Comparison of ENCODE assay signal across 8 mouse cellular contexts in genomic region chr8:47851824-47852502, GRCm38 (mm10). TPM values are rescaled to one million over a fixed set of nuclear protein-coding genes. Genes with fewer than 3 reads are reported as not detected.
A peak's percentile ranks its signal among the peaks of the same experiment; 100 is the strongest.
DNase-seq lines count a peak whose midpoint lies in the region; ATAC-seq and TF ChIP-seq lines count a peak whose summit lies in the region.

No protein-coding gene starts in this region.

- H3K4me3 ChIP-seq in kidney, embryonic 15.5 days (replicated peaks): peak overlapping the region; percentile 4; the same call in 1 of the 2 replicates
- H3K4me3 ChIP-seq in heart, adult 2 months: peak overlapping the region; percentile 5; the same call in 1 of the 2 replicates

- no peak for TF ChIP-seq CTCF in heart, adult 2 months (IDR thresholded peaks at IDR 0.05)

- WGBS in kidney, embryonic 15.5 days: 41% methylated on average over 12 of the region's 12 CpGs
- 32% methylated on average over 12 of the region's 12 CpGs for WGBS in heart, adult 2 months

- no peaks in the 10 kb centered on the region for H3K27me3 ChIP-seq in kidney, embryonic 15.5 days
- no peaks in the 10 kb centered on the region for H3K27me3 ChIP-seq in heart, adult 2 months (ENCODE audit: control insufficient read depth, insufficient read depth, low read length)

- H3K4me2 ChIP-seq in kidney, embryonic 15.5 days: peak overlapping the region; percentile 40

- H3K9me3 ChIP-seq in kidney, embryonic 15.5 days (replicated peaks): no peaks in the 10 kb centered on the region

- H3K9ac ChIP-seq in kidney, embryonic 15.5 days: no peak overlapping the region
- peak overlapping the region; percentile 13; the same call in 1 of the 2 replicates for H3K9ac ChIP-seq in heart, adult 2 months (ENCODE audit: low read depth, low read length)

- intact Hi-C loops in heart, adult 2 months (cut with DNase I): no loop called here

- H3K36me3 ChIP-seq in kidney, embryonic 15.5 days: peaks cover 80% of the 10 kb centered on the region
- peaks cover 4% of the 10 kb centered on the region; the same call in 1 of the 2 replicates for H3K36me3 ChIP-seq in heart, adult 2 months (ENCODE audit: control insufficient read depth, insufficient read depth, low read length)

- peak; percentile 25; the same call in 1 of the 2 replicates for TF ChIP-seq POLR2A in heart, adult 2 months (IDR thresholded peaks at IDR 0.05; ENCODE audit: insufficient read depth, low read depth, low read length)

- 0 out of 2 replicates have a peak, but pooled peaks have one; percentile 44 for TF ChIP-seq EP300 in heart, adult 2 months (IDR thresholded peaks at IDR 0.05; ENCODE audit: insufficient read depth, low read depth, low read length)

- ATAC-seq in kidney, embryonic 15.5 days (replicated peaks; ENCODE audit: low FRiP score): peak; percentile 63; the same call in 1 of the 2 replicates

- peaks cover 17% of the 10 kb centered on the region for H3K4me1 ChIP-seq in kidney, embryonic 15.5 days
- H3K4me1 ChIP-seq in heart, adult 2 months (ENCODE audit: control insufficient read depth, insufficient read depth, low read length): peaks cover 8% of the 10 kb centered on the region

- no peak for DNase-seq in kidney, adult 8-10 months
- DNase-seq in embryo, embryonic 11 days: peak; percentile 41
- peak; percentile 71 to 74 for DNase-seq in heart, adult 2 months
- DNase-seq in kidney, postnatal 36 days: peak; percentile 25 to 37
- DNase-seq in lung, postnatal 25 days (ENCODE audit: low spot score): peak; percentile 63
- peak; percentile 61 for DNase-seq in testis, postnatal 14 days (ENCODE audit: low spot score)
- DNase-seq in cerebellum, adult 18-20 months: no peak

- peak overlapping the region; percentile 76 for H3K27ac ChIP-seq in kidney, embryonic 15.5 days
- peak overlapping the region; percentile 26 for H3K27ac ChIP-seq in heart, adult 2 months

- no peaks in the 10 kb centered on the region for H3K79me2 ChIP-seq in heart, adult 2 months (replicated peaks; ENCODE audit: control insufficient read depth, insufficient read depth, low read length)

RNA-seq across cellular contexts. Expression of gene Cldn22, which starts 27.7 kb away (rescaled TPM):
- not detected in 2 replicates for polyA plus RNA-seq in kidney, embryonic 15.5 days (2015; fragmentation: Nextera tagmentation; extraction: Ambion mirVana)
- total RNA-seq in heart, adult 2 months (2021): not detected
- polyA plus RNA-seq in heart, adult 2 months (2012; rRNA removed): 0.35 and 1.2 TPM in 2 replicates

RNA-seq across cellular contexts. Expression of gene Cldn24, which starts 30.0 kb away (rescaled TPM):
- polyA plus RNA-seq in kidney, embryonic 15.5 days (2015; fragmentation: Nextera tagmentation; extraction: Ambion mirVana): not detected in 2 replicates
- total RNA-seq in heart, adult 2 months (2021): not detected
- not detected in 2 replicates for polyA plus RNA-seq in heart, adult 2 months (2012; rRNA removed)

Comparison
In these comparisons a context has a peak if more than half of its experiments do, and no peak if none do; other contexts are left out.
1. DNase-seq: peak in embryo, embryonic 11 days (single experiment), heart, adult 2 months (2 of 2), kidney, postnatal 36 days (2 of 2), lung, postnatal 25 days (single experiment) and testis, postnatal 14 days (single experiment); none in kidney, adult 8-10 months (0 of 2) and cerebellum, adult 18-20 months (0 of 2).